Mouse (Mus musculus) embryonic fibroblast, embryonic 13.5 days (primary cell): ENCODE measurements around the gene Fam71f1.

Experiments
- CTCF ChIP-seq: IDR thresholded peaks from 2 replicates; pipeline ENCODE4 v1.5.1; 2011; ENCODE audit warnings: mild to moderate bottlenecking, control low read depth, low read length, moderate library complexity, borderline replicate concordance; ENCODE audit not compliant: insufficient read depth
- POLR2A ChIP-seq: IDR thresholded peaks from 2 replicates; pipeline ENCODE4 v1.6.1; 2011; ENCODE audit warnings: low read depth, mild to moderate bottlenecking, control low read depth, low read length, moderate library complexity

GRCm38 (mm10) chr6:29308846-29309605 is 9.9 kb upstream of the Fam71f1 start:
- no peak for TF ChIP-seq POLR2A
- no peak for TF ChIP-seq CTCF
